Mouse (Mus musculus): ENCODE data around the gene Kansl1.

Gene Kansl1

GRCm38 (mm10) chr11:104305711-104306110 lies 162.9 kb downstream of the Kansl1 start:
- no peak for DNase-seq

- no peak for DNase-seq
Observed at GRCm38 (mm10) chr11:104303088-104303960, 165.3 kb downstream of the Kansl1 start.

GRCm38 (mm10) chr11:104302628-104303027 lies 166.0 kb downstream of the Kansl1 start:
- no peak for DNase-seq

- DNase-seq, result no peak
Observed at GRCm38 (mm10) chr11:104297671-104298070, 171.0 kb downstream of the Kansl1 start.

- no peak for DNase-seq
Observed at GRCm38 (mm10) chr11:104295656-104296055, 173.0 kb downstream of the Kansl1 start.

- DNase-seq, result no peak
Observed at GRCm38 (mm10) chr11:104295145-104295544, 173.5 kb downstream of the Kansl1 start.

GRCm38 (mm10) chr11:104293241-104293640 lies 175.4 kb downstream of the Kansl1 start:
- DNase-seq, result no peak

GRCm38 (mm10) chr11:104292443-104293220 lies 176.0 kb downstream of the Kansl1 start:
- no peak for DNase-seq

- peak; percentile 70 for DNase-seq
Observed at GRCm38 (mm10) chr11:104289199-104290031, 179.2 kb downstream of the Kansl1 start.

- no peak for DNase-seq
Observed at GRCm38 (mm10) chr11:104288835-104289198, 179.8 kb downstream of the Kansl1 start.

- no peak for DNase-seq
Observed at GRCm38 (mm10) chr11:104287113-104287512, 181.5 kb downstream of the Kansl1 start.

Measured in thymus, postnatal 14 days (tissue).